Mouse (Mus musculus) cerebellum, adult (tissue): ENCODE results near the gene Asns.
"Not testable (repeated sequence)": the region's sequence is repeated elsewhere in the genome, so short reads cannot be mapped to it uniquely, and the experiment has no call there.

ENCODE experiments used
- ATAC-seq: cut with Nextera tagmentation; 2 replicates; pipeline ENCODE4 v1.9.2; 2017; ENCODE audit warnings: mild to moderate bottlenecking, moderate library complexity, mixed read lengths; ENCODE audit not compliant: insufficient number of reproducible peaks, low FRiP score, low TSS enrichment

The Asns gene

DNA sequence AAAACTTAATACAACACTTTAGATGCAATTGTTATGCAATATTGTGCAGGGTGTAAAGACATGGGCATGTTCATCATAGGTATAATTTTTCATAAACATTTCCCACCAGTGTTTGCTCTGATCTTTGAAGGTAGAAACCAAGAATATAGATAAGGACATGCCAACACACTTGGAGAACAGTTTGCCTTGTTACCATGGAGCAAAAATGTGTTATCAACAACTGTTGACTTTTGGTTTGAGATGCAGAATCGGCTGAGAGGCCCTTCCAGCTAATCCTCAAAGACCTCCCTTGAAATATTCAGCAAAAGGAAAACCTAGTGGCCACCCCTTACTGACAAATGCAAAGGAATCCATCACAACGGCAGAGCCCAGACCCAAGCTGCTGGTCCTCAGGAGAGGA, 7.0 kb downstream of the Asns start:
- ATAC-seq: no peak

DNA sequence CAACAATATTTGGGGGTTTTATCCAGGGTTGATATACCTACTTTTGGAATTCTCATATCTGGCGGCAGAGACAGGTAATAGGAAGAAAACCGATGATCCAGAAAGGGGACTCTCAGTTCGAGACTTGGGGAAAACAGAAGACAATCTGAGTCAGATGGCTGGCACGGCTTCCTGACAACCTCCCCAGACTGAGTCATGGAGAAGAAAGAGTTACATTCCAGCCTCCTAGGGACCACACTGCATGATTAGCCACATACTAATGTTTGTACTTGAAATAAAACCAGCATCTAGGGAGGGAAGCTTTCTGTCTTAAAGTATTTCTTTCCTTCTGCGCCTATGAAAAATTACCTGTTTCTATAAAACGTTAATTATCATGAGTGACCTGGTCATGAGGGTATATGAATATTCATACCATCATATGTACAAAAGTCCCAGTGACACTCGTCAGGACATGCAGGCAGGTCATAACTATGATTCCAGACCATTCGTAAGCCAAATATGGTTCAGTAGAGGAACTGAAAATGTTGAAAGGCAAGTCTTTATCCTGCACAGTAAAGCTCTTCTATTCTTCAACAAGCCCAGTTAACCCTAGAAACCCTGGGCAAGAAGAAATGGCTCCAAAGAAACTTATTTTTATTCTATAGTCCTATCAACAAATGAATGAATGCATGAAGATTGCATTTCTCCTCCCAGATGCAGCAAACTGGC, 16.7 kb downstream of the Asns start:
- no peak for ATAC-seq

DNA sequence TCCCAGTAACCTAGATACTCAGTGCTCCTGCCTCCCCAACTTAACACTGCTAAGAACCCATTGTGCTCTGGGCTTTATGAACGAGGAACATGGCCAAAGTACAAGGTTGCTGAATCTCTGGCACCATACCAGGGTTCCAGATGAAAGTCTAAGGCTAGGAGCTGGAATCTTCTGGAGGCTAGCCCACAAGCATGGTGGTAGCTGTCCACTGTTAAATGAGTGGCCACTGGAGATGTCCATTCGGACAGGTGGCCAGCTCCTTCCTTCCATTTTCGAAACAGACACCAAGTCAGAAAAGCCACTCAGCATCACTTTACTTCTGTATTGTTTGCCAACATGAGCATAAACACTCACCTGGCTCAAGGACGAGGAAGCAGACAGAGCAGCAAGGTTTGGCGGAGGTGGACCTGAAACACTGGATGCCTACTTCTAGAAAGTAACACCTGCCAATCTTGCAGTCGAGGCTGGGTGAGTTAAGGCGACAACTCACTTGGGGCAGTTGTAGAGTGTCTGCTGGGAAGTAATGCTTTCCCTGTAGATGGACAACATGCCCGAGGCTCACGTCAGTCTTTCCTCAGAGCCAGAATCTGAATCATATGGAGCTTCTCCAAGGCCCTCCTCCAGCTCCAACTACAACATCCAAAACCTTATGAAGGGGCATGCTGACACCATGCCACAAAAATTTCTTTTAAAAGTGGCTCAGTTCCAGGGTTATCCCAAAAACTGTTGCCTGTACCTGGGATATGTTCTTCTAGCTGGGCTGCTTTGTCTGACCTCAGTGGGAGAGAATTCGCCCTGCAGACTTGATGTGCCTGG, 20.4 kb downstream of the Asns start:
- ATAC-seq: no peak

DNA sequence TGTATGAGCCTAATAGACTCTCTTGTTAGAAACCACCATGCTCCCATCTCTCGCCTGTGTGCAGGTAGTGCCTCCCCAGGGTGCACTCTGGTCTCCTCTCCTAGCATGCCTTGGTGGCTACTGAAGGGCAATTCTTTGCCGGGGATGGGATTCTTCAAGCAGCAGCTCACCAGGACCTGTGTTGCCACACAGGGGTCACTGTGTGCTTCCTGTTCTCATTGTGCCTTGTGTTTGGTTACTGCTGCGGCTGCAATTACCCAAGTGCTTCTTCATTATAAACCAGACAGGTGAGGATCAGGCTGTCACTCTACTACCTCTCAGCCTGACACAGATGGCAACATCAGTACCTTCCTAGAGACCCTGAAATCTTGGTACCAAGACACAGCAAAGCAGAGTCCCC, 21.6 kb downstream of the Asns start:
- no peak for ATAC-seq

GRCm38 (mm10) chr6:7670588-7670987, 22.5 kb downstream of the Asns start:
- ATAC-seq: no peak

DNA sequence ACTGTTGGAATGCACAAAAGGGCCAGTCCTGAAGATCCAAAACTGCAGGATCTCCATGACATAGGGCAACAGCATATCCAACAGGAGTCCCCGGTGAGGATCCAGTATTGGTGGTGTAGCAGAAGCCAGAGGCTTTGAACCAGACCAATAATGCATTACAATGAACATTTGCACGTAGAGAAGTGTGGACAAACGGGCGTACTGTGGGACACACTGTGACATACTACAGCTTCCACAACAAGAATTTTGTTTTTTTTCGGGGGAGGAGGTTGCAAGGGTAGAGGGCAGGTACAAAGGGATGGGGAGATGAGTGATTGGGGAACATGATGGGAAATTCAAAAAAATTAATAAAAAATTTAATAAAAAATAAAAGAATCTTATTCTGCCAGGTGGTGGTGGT, 23.3 kb downstream of the Asns start:
- no peak for ATAC-seq

GRCm38 (mm10) chr6:7668332-7668731, 24.7 kb downstream of the Asns start:
- ATAC-seq: no peak

DNA sequence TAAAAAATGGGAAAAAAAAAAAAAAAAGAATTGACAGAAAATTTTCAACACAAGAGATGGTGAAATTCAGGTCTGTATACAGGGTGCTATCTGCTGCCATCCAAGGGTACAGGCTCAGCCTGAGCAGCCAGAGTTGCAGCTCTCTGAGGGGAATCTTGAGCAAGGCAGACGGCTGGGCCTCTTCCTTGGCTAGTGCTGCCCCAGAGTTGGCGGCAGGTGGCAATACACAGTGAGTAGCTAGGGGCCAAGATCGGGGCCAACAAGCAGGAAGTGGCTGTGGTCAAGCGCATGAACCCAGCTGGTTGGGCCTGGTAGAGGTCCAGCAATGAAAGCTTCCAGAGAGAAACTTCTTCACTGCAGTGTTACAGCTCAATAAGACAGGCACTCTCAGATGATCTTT, 27.2 kb downstream of the Asns start:
- ATAC-seq: not testable (repeated sequence)

- ATAC-seq: no peak
These were observed 31.6 kb downstream of the Asns start for GRCm38 (mm10) chr6:7661455-7661854.

DNA sequence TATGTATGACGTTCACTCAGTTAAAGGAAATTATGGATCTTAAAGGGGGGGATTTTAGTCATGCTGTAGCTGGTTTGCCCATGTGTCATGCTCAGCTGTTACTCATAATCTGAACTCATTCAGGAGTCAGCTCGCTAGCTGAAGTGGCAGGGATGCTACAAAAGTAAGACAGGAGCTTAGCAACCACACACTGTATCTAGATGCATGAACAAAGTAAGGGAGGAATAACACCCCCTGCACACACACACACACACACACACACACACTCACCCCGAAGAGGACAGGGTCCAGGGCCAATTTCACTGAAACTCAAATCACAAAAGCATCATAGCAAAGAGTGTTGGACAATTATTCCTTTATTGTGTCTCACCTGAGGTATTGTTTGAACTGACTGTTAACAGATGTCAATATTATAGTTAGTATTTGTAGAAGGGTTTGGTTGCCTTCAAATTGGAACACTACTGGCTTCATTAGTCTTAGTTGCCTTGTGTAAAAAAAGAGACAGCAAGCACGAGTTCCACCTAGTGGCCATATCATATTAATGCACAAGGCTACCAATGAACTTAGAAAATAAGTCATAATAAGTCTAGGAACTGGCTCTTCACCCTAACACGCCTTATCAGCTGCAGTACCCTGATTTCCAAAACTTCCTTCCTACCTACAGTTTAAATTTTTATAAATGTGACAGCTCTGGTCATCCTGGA, 32.5 kb downstream of the Asns start:
- ATAC-seq: peak; percentile 40; the same call in 1 of the 2 replicates

- ATAC-seq: no peak
These were observed 36.5 kb downstream of the Asns start for GRCm38 (mm10) chr6:7656601-7657000.

DNA sequence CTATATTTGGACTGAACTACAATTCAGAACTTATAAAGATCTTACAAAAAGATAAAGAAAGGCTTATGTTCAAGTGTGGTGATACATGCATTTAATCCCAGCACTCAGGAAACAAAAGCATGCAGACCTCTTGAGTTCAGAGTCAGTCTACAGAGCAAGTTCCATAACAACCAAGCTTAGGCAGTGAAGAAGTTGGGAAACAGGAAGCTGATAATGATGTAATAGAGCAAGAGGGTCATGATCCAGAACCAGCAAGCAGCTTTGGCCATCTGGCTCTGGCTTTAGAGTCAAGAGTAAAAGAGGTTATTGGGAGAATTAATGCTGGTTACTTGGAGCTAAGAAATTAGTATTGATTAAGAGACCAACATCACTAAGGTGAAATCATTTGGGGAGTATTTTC, 44.6 kb downstream of the Asns start:
- ATAC-seq: no peak
